Mouse (Mus musculus) kidney, postnatal 25 days (tissue): Measurements from ENCODE around the gene Cant1.
"Not testable (repeated sequence)": the region's sequence is repeated elsewhere in the genome, so short reads cannot be mapped to it uniquely, and the experiment has no call there.

Source experiments
- DNase-seq, 2 experiments: peaks; one replicate each; pipeline ENCODE4 v3.0.0; 2021; ENCODE audit warnings: mixed read lengths in 2 of 2

Gene Cant1

GRCm38 (mm10) chr11:118406521-118406920 is 12.4 kb downstream of the Cant1 start:
- peak in 1 of 2 experiments; percentile 38 for DNase-seq

- peak in 1 of 2 experiments; percentile 24 for DNase-seq
Measured at GRCm38 (mm10) chr11:118405311-118405710, 13.6 kb downstream of the Cant1 start.

GRCm38 (mm10) chr11:118403951-118404899 is 14.7 kb downstream of the Cant1 start:
- peak in 1 of 2 experiments; percentile 51 for DNase-seq

- peak in 1 of 2 experiments; percentile 11 for DNase-seq
Measured at GRCm38 (mm10) chr11:118403183-118403582, 15.7 kb downstream of the Cant1 start.

- peak; percentile 74 to 87 for DNase-seq
Measured at GRCm38 (mm10) chr11:118401760-118402280, 17.1 kb downstream of the Cant1 start, which contains the start of gene Lgals3bp. TSS of gene Lgals3bp (minus strand) at chr11:118402092.

GRCm38 (mm10) chr11:118401195-118401594 is 17.7 kb downstream of the Cant1 start:
- peak in 1 of 2 experiments; percentile 40 for DNase-seq

- DNase-seq = peak; percentile 45 to 63
Measured at GRCm38 (mm10) chr11:118400566-118400936, 18.3 kb downstream of the Cant1 start.

GRCm38 (mm10) chr11:118399891-118400565 is 18.9 kb downstream of the Cant1 start:
- DNase-seq = peak in 1 of 2 experiments; percentile 42

- peak in 1 of 2 experiments; percentile 22 for DNase-seq
Measured at GRCm38 (mm10) chr11:118397806-118398530, 20.9 kb downstream of the Cant1 start.

- DNase-seq = peak in 1 of 2 experiments; percentile 9
Measured at GRCm38 (mm10) chr11:118394538-118394937, 24.3 kb downstream of the Cant1 start.

- DNase-seq = peak in 1 of 2 experiments; percentile 15
Measured at GRCm38 (mm10) chr11:118393991-118394390, 24.9 kb downstream of the Cant1 start.

- peak in 1 of 2 experiments; percentile 28 for DNase-seq
Measured at GRCm38 (mm10) chr11:118387816-118388215, 31.1 kb downstream of the Cant1 start.

GRCm38 (mm10) chr11:118379251-118380009 is 39.5 kb downstream of the Cant1 start:
- peak; percentile 84 to 89 for DNase-seq

- peak in 1 of 2 experiments; percentile 27 for DNase-seq
Measured at GRCm38 (mm10) chr11:118378656-118379055, 40.2 kb downstream of the Cant1 start.

- DNase-seq = not testable (repeated sequence)
Measured at GRCm38 (mm10) chr11:118376323-118376722, 42.6 kb downstream of the Cant1 start.

- DNase-seq = peak in 1 of 2 experiments; percentile 36
Measured at GRCm38 (mm10) chr11:118375881-118376280, 43.0 kb downstream of the Cant1 start.

- peak in 1 of 2 experiments; percentile 14 for DNase-seq
Measured at GRCm38 (mm10) chr11:118375461-118375860, 43.4 kb downstream of the Cant1 start.

GRCm38 (mm10) chr11:118375006-118375405 is 43.9 kb downstream of the Cant1 start:
- DNase-seq = peak in 1 of 2 experiments; percentile 14

GRCm38 (mm10) chr11:118374506-118374905 is 44.4 kb downstream of the Cant1 start:
- DNase-seq = peak in 1 of 2 experiments; percentile 14

GRCm38 (mm10) chr11:118372641-118373040 is 46.2 kb downstream of the Cant1 start:
- peak in 1 of 2 experiments; percentile 24 for DNase-seq

- DNase-seq = peak in 1 of 2 experiments; percentile 22
Measured at GRCm38 (mm10) chr11:118371876-118372275, 47.0 kb downstream of the Cant1 start.
